Mouse (Mus musculus) bone marrow macrophage, adult 2 months (primary cell): Measurements from ENCODE around the gene Pdxk. TPM values are rescaled to one million over a fixed set of nuclear protein-coding genes. Genes with fewer than 3 reads are reported as not detected.

Source experiments
- H3K27ac ChIP-seq: 2 replicates; pipeline ENCODE4 v1.5.1; 2012; ENCODE audit warnings: low read depth, low read length; ENCODE audit not compliant: insufficient read depth
- H3K4me1 ChIP-seq: 2 replicates; pipeline ENCODE4 v1.6.1; 2012; ENCODE audit warnings: low read length; ENCODE audit not compliant: control insufficient read depth, insufficient read depth
- H3K4me3 ChIP-seq: 2 replicates; pipeline ENCODE4 v1.5.1; 2012; ENCODE audit warnings: mild to moderate bottlenecking, low read length, moderate library complexity; ENCODE audit not compliant: insufficient read depth
- CTCF ChIP-seq: IDR thresholded peaks from 2 replicates; pipeline ENCODE4 v1.5.1; 2012; ENCODE audit warnings: low read depth, mild to moderate bottlenecking, low read length, moderate library complexity
- POLR2A ChIP-seq: IDR thresholded peaks from 2 replicates; pipeline ENCODE4 v1.6.1; 2012; ENCODE audit warnings: mild to moderate bottlenecking, low read depth, low read length, borderline replicate concordance
- polyA plus RNA-seq: library from polyadenylated mRNA; stranded (reverse); fragments of >200 nt; gene quantifications from 2 replicates; pipeline ENCODE4 v1.2.4, GENCODE M21; 2012; ENCODE audit not compliant: missing spikeins, insufficient read depth, insufficient read length

Pdxk gene
- polyA plus RNA-seq, 1 experiment: 121 TPM

- H3K4me1 ChIP-seq: no peaks in the 10 kb centered on the region
- H3K4me3 ChIP-seq: no peak overlapping the region
- TF ChIP-seq POLR2A: no peak
- TF ChIP-seq CTCF: peak; percentile 23; the same call in 1 of the 2 replicates
- H3K27ac ChIP-seq: no peak overlapping the region
These were observed 24.0 kb downstream of the Pdxk start for GRCm38 (mm10) chr10:78440812-78441211.

- no peak overlapping the region for H3K4me3 ChIP-seq
- TF ChIP-seq CTCF (no peak), POLR2A (no peak)
- H3K27ac ChIP-seq: no peak overlapping the region
- H3K4me1 ChIP-seq: no peaks in the 10 kb centered on the region
These were observed 24.8 kb downstream of the Pdxk start for GRCm38 (mm10) chr10:78439990-78440389.

- no peak for TF ChIP-seq POLR2A
- no peak; the same call in 1 of the 2 replicates for TF ChIP-seq CTCF
- H3K4me1 ChIP-seq: no peaks in the 10 kb centered on the region
- no peak overlapping the region for H3K4me3 ChIP-seq
- H3K27ac ChIP-seq: no peak overlapping the region
These were observed 25.2 kb downstream of the Pdxk start for GRCm38 (mm10) chr10:78439550-78439949.

- TF ChIP-seq POLR2A: no peak
- TF ChIP-seq CTCF: peak; percentile 83
- H3K27ac ChIP-seq: no peak overlapping the region
- H3K4me3 ChIP-seq: no peak overlapping the region
- H3K4me1 ChIP-seq: no peaks in the 10 kb centered on the region
These were observed 26.7 kb downstream of the Pdxk start for GRCm38 (mm10) chr10:78438094-78438493.

GRCm38 (mm10) chr10:78432853-78433252 lies 31.9 kb downstream of the Pdxk start:
- no peak for TF ChIP-seq CTCF
- no peak for TF ChIP-seq POLR2A
- Histone ChIP-seq H3K4me1 (peaks cover 19% of the 10 kb centered on the region), H3K27ac (no peak overlapping the region), H3K4me3 (no peak overlapping the region)

GRCm38 (mm10) chr10:78429776-78430175 lies 35.0 kb downstream of the Pdxk start:
- Histone ChIP-seq H3K27ac (no peak overlapping the region), H3K4me1 (peaks cover 26% of the 10 kb centered on the region), H3K4me3 (no peak overlapping the region)
- TF ChIP-seq POLR2A (no peak), CTCF (no peak)

GRCm38 (mm10) chr10:78429180-78429579 lies 35.6 kb downstream of the Pdxk start:
- TF ChIP-seq CTCF (no peak), POLR2A (no peak)
- Histone ChIP-seq H3K4me1 (peaks cover 26% of the 10 kb centered on the region), H3K27ac (peak overlapping the region; percentile 30), H3K4me3 (no peak overlapping the region)

- no peak for TF ChIP-seq CTCF
- no peak for TF ChIP-seq POLR2A
- Histone ChIP-seq H3K27ac (no peak overlapping the region), H3K4me3 (no peak overlapping the region), H3K4me1 (peaks cover 26% of the 10 kb centered on the region)
These were observed 36.7 kb downstream of the Pdxk start for GRCm38 (mm10) chr10:78428070-78428469.

- Histone ChIP-seq H3K4me1 (peaks cover 30% of the 10 kb centered on the region), H3K4me3 (peak overlapping the region; percentile 94), H3K27ac (peak overlapping the region; percentile 96)
- TF ChIP-seq POLR2A (no peak), CTCF (no peak)
These were observed 38.5 kb downstream of the Pdxk start for GRCm38 (mm10) chr10:78426117-78426735.

- peak within 1 kb of the TSS; percentile 96 for H3K27ac ChIP-seq
- peak within 1 kb of the TSS; percentile 94 for H3K4me3 ChIP-seq
- H3K4me1 ChIP-seq: peaks cover 33% of the 10 kb centered on the region
- TF ChIP-seq POLR2A (peak; percentile 8; the same call in 1 of the 2 replicates), CTCF (no peak)
These were observed 39.4 kb downstream of the Pdxk start, which contains the start of gene Cstb for GRCm38 (mm10) chr10:78425181-78426041. Gene Cstb, plus strand, starts transcription at chr10:78425669.
